Mouse (Mus musculus) G1E (cell line): ENCODE measurements around the gene Gm43302.
"Not testable (repeated sequence)": the region's sequence is repeated elsewhere in the genome, so short reads cannot be mapped to it uniquely, and the experiment has no call there.

Source experiments
- POLR2AphosphoS5 ChIP-seq: IDR thresholded peaks from 2 replicates; pipeline ENCODE4 v1.6.1; 2012; ENCODE audit warnings: low read depth, low read length, inconsistent platforms; ENCODE audit not compliant: insufficient replicate concordance
- TAL1 ChIP-seq: conservative IDR thresholded peaks from 2 replicates; pipeline ENCODE4 v1.6.1; 2012; ENCODE audit warnings: low read depth, low read length, inconsistent platforms, mixed read lengths

- not testable (repeated sequence) for TF ChIP-seq TAL1, POLR2AphosphoS5
Observed at GRCm38 (mm10) chr5:105199149-105199548, 94.3 kb downstream of the Gm43302 start.
